Mouse (Mus musculus) forebrain, embryonic 11.5 days (tissue): ENCODE measurements around the gene Egfl6. TPM values are rescaled to one million over a fixed set of nuclear protein-coding genes. Genes with fewer than 3 reads are reported as not detected.
"Not testable (repeated sequence)": the region's sequence is repeated elsewhere in the genome, so short reads cannot be mapped to it uniquely, and the experiment has no call there.

Experiments
- ATAC-seq: fragments of 200-750 bp; cut with Nextera tagmentation; replicated peaks from 2 replicates; pipeline ENCODE4 v1.8.0; 2017; ENCODE audit warnings: moderate TSS enrichment; ENCODE audit not compliant: low FRiP score
- DNase-seq: peaks from one replicate; pipeline ENCODE4 v3.0.0-alpha.2; 2017; ENCODE audit warnings: low spot score
- H3K27ac ChIP-seq: fragments of 300-500 bp; sonication (generic); 2 replicates; pipeline ENCODE4 v1.5.1; 2014; ENCODE audit warnings: low read depth, low read length
- H3K27me3 ChIP-seq: fragments of 300-500 bp; sonication (generic); 2 replicates; pipeline ENCODE4 v1.6.1; 2014; ENCODE audit warnings: mild to moderate bottlenecking, low read length, mixed read lengths; ENCODE audit not compliant: control insufficient read depth, insufficient read depth
- H3K36me3 ChIP-seq: fragments of 300-500 bp; sonication (generic); 2 replicates; pipeline ENCODE4 v1.6.1; 2014; ENCODE audit warnings: mild to moderate bottlenecking, low read length, moderate library complexity, mixed read lengths; ENCODE audit not compliant: control insufficient read depth, insufficient read depth
- H3K4me1 ChIP-seq: fragments of 300-500 bp; sonication (generic); replicated peaks from 2 replicates; pipeline ENCODE4 v1.6.1; 2014; ENCODE audit warnings: low read length, mixed read lengths; ENCODE audit not compliant: control insufficient read depth, insufficient read depth
- H3K4me2 ChIP-seq: fragments of 300-500 bp; sonication (generic); 2 replicates; pipeline ENCODE4 v1.6.1; 2014; ENCODE audit warnings: low read depth, mild to moderate bottlenecking, low read length, moderate library complexity, mixed read lengths; ENCODE audit not compliant: severe bottlenecking
- H3K4me3 ChIP-seq: fragments of 300-500 bp; sonication (generic); 2 replicates; pipeline ENCODE4 v1.5.1; 2014; ENCODE audit warnings: low read depth, low read length
- H3K9ac ChIP-seq: fragments of 300-500 bp; sonication (generic); 2 replicates; pipeline ENCODE4 v1.6.1; 2014; ENCODE audit warnings: low read length
- H3K9me3 ChIP-seq: fragments of 300-500 bp; sonication (generic); 2 replicates; pipeline ENCODE4 v1.6.1; 2016; ENCODE audit warnings: low read length, mixed read lengths; ENCODE audit not compliant: control insufficient read depth
- WGBS: fragments of 180-500 bp; shearing (Covaris S2); extraction: QIAGEN DNeasy Blood & Tissue Kit; methylation state at CpG from one replicate; pipeline ENCODE4 v1.1.7; 2014; 5-methylcytosine and 5-hydroxymethylcytosine counted together
- polyA plus RNA-seq: library from polyadenylated mRNA; unstranded; fragments of >200 nt; fragmentation: Nextera tagmentation; extraction: Ambion mirVana; gene quantifications from 2 replicates; pipeline ENCODE4 v1.2.1, GENCODE M21; 2014

Egfl6 gene
- polyA plus RNA-seq, 1 experiment from 2014 or later, result 7.5 TPM

DNA sequence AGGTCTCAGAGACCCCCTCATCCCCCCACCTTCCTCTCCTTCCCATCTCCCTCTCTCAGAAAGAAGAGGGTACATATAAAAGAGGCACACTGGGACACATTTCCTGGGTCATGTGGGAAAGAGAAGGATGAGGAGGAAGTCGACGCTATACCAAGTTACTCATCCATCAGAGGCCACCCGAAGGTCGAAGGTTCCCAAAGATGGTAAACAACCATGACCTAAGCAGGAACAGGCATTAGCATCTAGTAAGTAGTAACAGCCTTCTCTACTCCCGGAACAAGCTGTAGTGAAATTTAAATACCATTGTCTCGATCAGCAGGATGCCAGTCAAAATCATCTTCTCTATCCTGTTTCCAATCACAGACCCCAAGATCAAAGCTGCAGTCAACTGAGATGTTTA is 53.8 kb downstream of the Egfl6 start:
- WGBS, result 51% methylated on average over 6 of the region's 6 CpGs
- H3K4me2 ChIP-seq, result no peak overlapping the region
- peaks cover 2% of the 10 kb centered on the region; the same call in 1 of the 2 replicates for H3K27me3 ChIP-seq
- H3K4me3 ChIP-seq, result no peak overlapping the region
- H3K9ac ChIP-seq, result no peak overlapping the region
- no peaks in the 10 kb centered on the region for H3K36me3 ChIP-seq
- no peaks in the 10 kb centered on the region for H3K4me1 ChIP-seq
- no peak overlapping the region for H3K27ac ChIP-seq
- no peak for ATAC-seq
- no peaks in the 10 kb centered on the region for H3K9me3 ChIP-seq
- DNase-seq, result no peak

DNA sequence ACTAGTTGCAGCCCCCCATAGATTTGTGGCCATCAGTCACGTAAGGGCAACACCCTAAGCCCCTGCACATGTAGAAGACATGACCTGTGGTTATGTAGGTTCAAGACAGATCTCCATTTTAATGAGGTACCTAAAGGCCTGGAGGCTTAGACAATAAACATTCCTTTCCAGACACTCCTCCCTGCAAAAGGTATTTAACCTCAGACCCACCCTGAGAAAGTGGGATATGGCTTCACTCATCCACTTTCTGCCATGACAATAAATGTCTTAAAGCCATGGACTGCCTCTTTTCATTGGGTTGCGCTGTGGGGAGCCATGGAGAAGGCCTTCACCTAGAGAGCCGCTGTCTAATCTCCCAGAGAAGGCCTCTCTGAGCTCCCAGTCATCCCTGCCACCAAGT is 57.4 kb downstream of the Egfl6 start:
- no peak for DNase-seq
- no peaks in the 10 kb centered on the region for H3K36me3 ChIP-seq
- no peaks in the 10 kb centered on the region for H3K9me3 ChIP-seq
- no peak overlapping the region for H3K9ac ChIP-seq
- no peak overlapping the region for H3K27ac ChIP-seq
- no peak overlapping the region for H3K4me3 ChIP-seq
- no peaks in the 10 kb centered on the region for H3K4me1 ChIP-seq
- H3K4me2 ChIP-seq, result no peak overlapping the region
- WGBS, result 85% methylated on average over 3 of the region's 3 CpGs
- no peak for ATAC-seq
- peaks cover 2% of the 10 kb centered on the region; the same call in 1 of the 2 replicates for H3K27me3 ChIP-seq

DNA sequence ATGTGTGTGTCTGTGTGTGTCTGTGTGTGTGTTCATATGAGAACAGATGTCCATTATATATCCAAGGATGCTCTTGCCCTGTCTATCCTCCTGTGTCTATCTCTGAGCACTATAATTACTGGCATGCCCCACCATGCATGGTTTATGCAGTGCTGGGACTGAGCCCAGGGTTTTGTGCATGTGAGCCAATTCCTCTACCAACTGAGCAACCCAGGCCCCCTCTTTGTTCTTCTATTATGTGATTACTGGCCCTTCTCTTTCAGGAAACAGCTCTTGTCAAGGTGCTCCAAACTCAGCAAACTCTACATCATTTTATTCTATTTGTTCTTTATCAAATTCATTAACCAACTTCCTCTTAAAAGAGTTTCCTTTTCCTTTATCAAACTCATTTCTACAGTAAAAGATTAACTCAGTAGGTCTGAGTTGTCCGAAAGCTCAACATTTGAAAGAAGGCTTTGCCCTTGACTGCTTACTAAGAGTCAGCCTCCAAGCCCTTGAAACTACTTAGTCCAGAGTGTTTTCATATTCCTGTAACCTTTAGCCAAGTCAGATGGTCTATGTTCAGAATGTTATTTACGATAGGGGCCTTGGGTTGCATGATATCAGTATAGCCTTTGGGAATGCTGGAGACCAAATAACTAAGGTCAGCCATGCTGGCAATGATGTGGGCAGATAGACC is 59.7 kb downstream of the Egfl6 start:
- DNase-seq (no peak), ATAC-seq (no peak)
- Histone ChIP-seq H3K4me2 (no peak overlapping the region), H3K27me3 (no peaks in the 10 kb centered on the region; the same call in 1 of the 2 replicates), H3K36me3 (no peaks in the 10 kb centered on the region), H3K9me3 (no peaks in the 10 kb centered on the region), H3K9ac (no peak overlapping the region), H3K27ac (no peak overlapping the region), H3K4me1 (no peaks in the 10 kb centered on the region), H3K4me3 (no peak overlapping the region)
- WGBS, result 85% methylated on average over 2 of the region's 2 CpGs

DNA sequence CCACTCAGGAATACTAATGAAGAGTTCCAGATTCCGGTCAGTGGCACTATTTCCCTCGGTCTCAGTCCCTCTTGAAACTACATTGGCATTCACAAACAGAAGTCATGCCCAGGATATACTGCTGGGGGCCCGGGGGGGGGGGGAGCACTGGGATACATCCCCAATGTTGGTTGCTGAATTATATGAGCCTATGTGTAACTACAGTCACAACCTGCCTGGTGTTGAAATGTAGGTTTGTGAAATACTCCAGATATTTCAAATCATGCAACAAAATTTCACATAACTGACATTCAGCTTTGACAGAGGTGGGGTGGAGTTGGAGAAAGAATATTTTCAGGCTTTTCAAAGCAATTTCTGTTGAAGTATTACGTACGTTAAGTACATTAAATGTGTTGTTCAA is 64.7 kb downstream of the Egfl6 start:
- no peaks in the 10 kb centered on the region for H3K4me1 ChIP-seq
- peaks cover 2% of the 10 kb centered on the region; the same call in 1 of the 2 replicates for H3K27me3 ChIP-seq
- DNase-seq (no peak), ATAC-seq (no peak)
- H3K4me3 ChIP-seq, result no peak overlapping the region
- H3K27ac ChIP-seq, result no peak overlapping the region
- H3K36me3 ChIP-seq, result no peaks in the 10 kb centered on the region
- H3K9ac ChIP-seq, result no peak overlapping the region
- WGBS, result 83% methylated on average over 5 of the region's 5 CpGs
- no peak overlapping the region for H3K4me2 ChIP-seq
- H3K9me3 ChIP-seq, result no peaks in the 10 kb centered on the region

DNA sequence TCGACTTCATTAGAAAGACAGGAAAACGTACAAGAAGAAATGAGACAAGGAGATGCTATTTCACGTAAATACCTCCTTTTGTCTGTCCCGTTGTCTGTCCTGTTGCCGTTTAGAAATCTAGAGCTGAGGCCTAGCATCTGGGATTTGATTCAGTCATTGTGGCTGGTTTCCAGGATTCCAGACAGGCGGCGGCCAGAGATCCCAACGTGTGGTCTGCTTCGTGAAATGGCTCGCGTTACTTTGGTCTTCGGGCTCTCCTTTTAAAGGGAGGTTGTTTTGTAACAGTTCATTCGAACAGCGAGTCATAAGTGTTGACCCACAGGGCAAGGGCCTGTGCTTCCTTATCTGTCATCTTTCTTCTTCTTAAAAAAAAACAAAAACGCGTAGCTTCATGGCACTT is 67.2 kb downstream of the Egfl6 start, which contains the start of gene Tceanc:
Gene Tceanc, minus strand, starts transcription at position 223 of the 400 bp plus-strand sequence.
- Histone ChIP-seq H3K4me1 (no peaks in the 10 kb centered on the region), H3K9ac (no peak within 1 kb of the TSS), H3K4me3 (no peak within 1 kb of the TSS), H3K27ac (no peak within 1 kb of the TSS), H3K4me2 (no peak within 1 kb of the TSS), H3K27me3 (peaks cover 2% of the 10 kb centered on the region; the same call in 1 of the 2 replicates), H3K9me3 (no peaks in the 10 kb centered on the region), H3K36me3 (no peaks in the 10 kb centered on the region)
- WGBS, result 79% methylated on average over 16 of the region's 16 CpGs
- no peak for ATAC-seq
- DNase-seq, result no peak

DNA sequence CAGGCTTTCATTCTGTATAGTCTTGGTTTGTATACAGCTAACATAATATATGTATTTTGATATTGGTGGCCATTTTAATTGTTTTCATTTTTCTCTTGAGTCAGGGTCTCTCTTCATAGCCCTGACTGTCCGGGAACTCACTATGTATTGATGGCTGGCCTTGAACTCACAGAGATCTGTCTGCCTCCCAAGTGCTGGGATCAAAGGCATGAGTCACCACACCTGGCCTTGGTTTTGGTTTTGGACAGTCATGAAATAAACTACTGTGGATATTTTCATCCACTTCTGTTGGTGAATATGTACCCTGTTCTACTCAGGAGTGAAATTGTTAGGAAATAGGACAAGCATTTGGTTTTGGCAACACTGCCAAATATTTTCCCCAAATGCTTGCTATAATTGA is 68.9 kb downstream of the Egfl6 start:
- H3K4me2 ChIP-seq, result no peak overlapping the region
- H3K9me3 ChIP-seq, result no peaks in the 10 kb centered on the region
- DNase-seq (no peak), ATAC-seq (no peak)
- peaks cover 2% of the 10 kb centered on the region; the same call in 1 of the 2 replicates for H3K27me3 ChIP-seq
- no peak overlapping the region for H3K4me3 ChIP-seq
- H3K36me3 ChIP-seq, result no peaks in the 10 kb centered on the region
- WGBS, result 94% methylated on average over 1 of the region's 1 CpGs
- no peak overlapping the region for H3K9ac ChIP-seq
- H3K27ac ChIP-seq, result no peak overlapping the region
- H3K4me1 ChIP-seq, result no peaks in the 10 kb centered on the region

DNA sequence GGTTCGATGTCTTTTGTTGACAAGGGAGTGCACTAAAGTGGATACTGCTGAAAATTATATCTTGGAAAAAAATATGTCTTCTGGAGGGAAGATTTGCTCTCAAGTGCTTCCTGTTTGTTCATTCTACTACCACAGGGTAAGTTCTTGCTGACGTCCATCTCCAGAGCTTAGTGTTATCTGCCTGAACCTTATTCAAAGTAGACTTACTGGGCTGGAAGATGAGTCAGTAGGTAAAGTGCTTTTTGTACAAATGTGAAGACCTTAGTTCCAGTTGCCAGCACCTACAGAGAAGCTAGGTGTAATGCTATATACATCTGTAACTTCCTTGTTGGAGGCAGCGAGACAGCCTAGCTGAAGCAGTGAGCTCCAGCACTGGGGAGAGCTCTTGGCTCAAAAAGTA is 69.6 kb downstream of the Egfl6 start:
- Histone ChIP-seq H3K36me3 (no peaks in the 10 kb centered on the region), H3K9me3 (no peaks in the 10 kb centered on the region), H3K9ac (no peak overlapping the region), H3K27me3 (peaks cover 2% of the 10 kb centered on the region; the same call in 1 of the 2 replicates), H3K4me1 (no peaks in the 10 kb centered on the region), H3K27ac (no peak overlapping the region), H3K4me3 (no peak overlapping the region), H3K4me2 (no peak overlapping the region)
- no peak for DNase-seq
- WGBS, result 94% methylated on average over 3 of the region's 3 CpGs
- no peak for ATAC-seq

DNA sequence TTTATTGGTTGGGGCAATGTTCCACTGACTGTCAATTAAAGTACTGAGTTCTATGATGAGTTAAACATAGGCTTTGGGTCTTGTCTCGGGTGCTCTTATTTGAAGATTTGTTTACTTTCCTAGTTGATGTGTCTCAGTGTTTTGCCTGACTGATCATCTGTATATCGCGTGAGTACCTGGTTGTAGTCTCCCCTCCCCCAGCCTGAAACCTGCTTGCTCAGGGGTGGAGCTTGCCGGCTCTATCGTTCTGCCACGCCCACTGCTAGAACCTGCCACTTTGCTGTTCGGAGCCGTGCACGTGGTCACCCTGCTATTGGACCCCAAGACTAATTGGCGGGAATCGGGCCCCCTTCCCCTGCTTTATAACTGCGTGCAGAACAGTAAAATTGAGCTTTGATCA is 71.5 kb downstream of the Egfl6 start:
- H3K4me3 ChIP-seq, H3K4me1 ChIP-seq, DNase-seq, H3K36me3 ChIP-seq, ATAC-seq, H3K9ac ChIP-seq, H3K4me2 ChIP-seq, H3K27me3 ChIP-seq, H3K27ac ChIP-seq, H3K9me3 ChIP-seq: not testable (repeated sequence)
- 30% methylated on average over 12 of the region's 12 CpGs for WGBS

DNA sequence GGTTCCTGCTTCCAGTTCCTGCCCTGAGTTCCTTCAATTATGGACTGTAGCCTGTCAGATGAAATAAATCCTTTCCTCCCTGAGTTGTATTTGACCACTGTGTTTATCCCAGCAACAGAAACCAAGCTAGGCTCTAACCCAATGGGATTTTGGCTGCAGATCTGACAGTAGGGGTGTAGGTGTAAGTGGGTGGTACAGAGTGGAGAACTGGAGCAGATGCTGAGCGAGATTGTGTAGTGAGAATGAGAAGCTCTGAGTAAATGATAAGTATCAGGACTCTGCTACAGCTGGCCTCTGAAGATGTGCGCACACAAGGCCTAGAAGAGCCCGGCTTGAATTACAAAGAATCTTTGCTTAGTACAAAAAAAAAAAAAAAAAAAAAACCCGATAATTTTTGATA is 73.4 kb downstream of the Egfl6 start:
- H3K9me3 ChIP-seq, result no peaks in the 10 kb centered on the region
- H3K4me2 ChIP-seq, result no peak overlapping the region
- no peak overlapping the region for H3K27ac ChIP-seq
- WGBS, result 91% methylated on average over 4 of the region's 4 CpGs
- DNase-seq, result no peak
- ATAC-seq, result no peak
- no peaks in the 10 kb centered on the region for H3K4me1 ChIP-seq
- H3K4me3 ChIP-seq, result no peak overlapping the region
- no peaks in the 10 kb centered on the region; the same call in 1 of the 2 replicates for H3K27me3 ChIP-seq
- no peaks in the 10 kb centered on the region for H3K36me3 ChIP-seq
- H3K9ac ChIP-seq, result no peak overlapping the region
